Mouse (Mus musculus) cerebellum, adult 2 months (tissue): ENCODE data around the gene Slc5a10.

ENCODE experiments used
- CTCF ChIP-seq: fragments of 200-500 bp; IDR thresholded peaks from 2 replicates; pipeline ENCODE4 v1.5.1; 2011; ENCODE audit warnings: low read depth, mild to moderate bottlenecking, control low read depth, low read length, moderate library complexity, borderline replicate concordance; ENCODE audit not compliant: insufficient read depth
- POLR2A ChIP-seq: fragments of 200-500 bp; IDR thresholded peaks from 2 replicates; pipeline ENCODE4 v1.6.1; 2011; ENCODE audit warnings: low read length, control low read depth, borderline replicate concordance; ENCODE audit not compliant: insufficient read depth

- TF ChIP-seq CTCF (no peak), POLR2A (peak; percentile 71; the same call in 1 of the 2 replicates)
Observed at GRCm38 (mm10) chr11:61761584-61762407, 41.2 kb upstream of the Slc5a10 start, which contains the start of gene Prpsap2.
